Mouse (Mus musculus) liver, embryonic 11.5 days (tissue): Measurements from ENCODE around the gene Slc26a3. TPM values are rescaled to one million over a fixed set of nuclear protein-coding genes. Genes with fewer than 3 reads are reported as not detected.

Experiments
- ATAC-seq: fragments of 200-750 bp; cut with Nextera tagmentation; replicated peaks from 2 replicates; pipeline ENCODE4 v1.8.0; 2017; ENCODE audit warnings: moderate number of reproducible peaks, mild to moderate bottlenecking, moderate TSS enrichment, moderate library complexity; ENCODE audit not compliant: low FRiP score
- DNase-seq: peaks from one replicate; pipeline ENCODE4 v3.0.0-alpha.2; 2017; ENCODE audit warnings: low spot score
- H3K27ac ChIP-seq: fragments of 300-500 bp; sonication (generic); 2 replicates; pipeline ENCODE4 v1.5.1; 2014; ENCODE audit warnings: mild to moderate bottlenecking, low read depth, low read length, control low read depth
- H3K27me3 ChIP-seq: fragments of 300-500 bp; sonication (generic); replicated peaks from 2 replicates; pipeline ENCODE4 v1.6.1; 2014; ENCODE audit warnings: low read length, mixed read lengths; ENCODE audit not compliant: control insufficient read depth, insufficient read depth
- H3K36me3 ChIP-seq: fragments of 300-500 bp; sonication (generic); 2 replicates; pipeline ENCODE4 v1.6.1; 2014; ENCODE audit warnings: mild to moderate bottlenecking, low read length, moderate library complexity, mixed read lengths; ENCODE audit not compliant: control insufficient read depth, insufficient read depth
- H3K4me1 ChIP-seq: fragments of 300-500 bp; sonication (generic); replicated peaks from 2 replicates; pipeline ENCODE4 v1.6.1; 2014; ENCODE audit warnings: low read length, mixed read lengths; ENCODE audit not compliant: control insufficient read depth, insufficient read depth
- H3K4me2 ChIP-seq: fragments of 300-500 bp; sonication (generic); 2 replicates; pipeline ENCODE4 v1.6.1; 2014; ENCODE audit warnings: mild to moderate bottlenecking, control low read depth, moderate library complexity
- H3K4me3 ChIP-seq: fragments of 300-500 bp; sonication (generic); 2 replicates; pipeline ENCODE4 v1.5.1; 2014; ENCODE audit warnings: low read depth, low read length, control low read depth
- H3K9ac ChIP-seq: fragments of 300-500 bp; sonication (generic); 2 replicates; pipeline ENCODE4 v1.6.1; 2014; ENCODE audit warnings: low read depth, low read length, control low read depth
- H3K9me3 ChIP-seq: fragments of 300-500 bp; sonication (generic); 2 replicates; pipeline ENCODE4 v1.6.1; 2016; ENCODE audit warnings: low read length, inconsistent platforms, mixed read lengths; ENCODE audit not compliant: control insufficient read depth
- WGBS: fragments of 180-500 bp; shearing (Covaris S2); extraction: QIAGEN DNeasy Blood & Tissue Kit; methylation state at CpG from one replicate; pipeline ENCODE4 v1.1.7; 2014; 5-methylcytosine and 5-hydroxymethylcytosine counted together
- polyA plus RNA-seq: library from polyadenylated mRNA; unstranded; fragments of >200 nt; fragmentation: Nextera tagmentation; extraction: Ambion mirVana; gene quantifications from 2 replicates; pipeline ENCODE4 v1.2.1, GENCODE M21; 2014

Slc26a3 gene
- polyA plus RNA-seq, 1 experiment from 2014 or later: not detected

DNA sequence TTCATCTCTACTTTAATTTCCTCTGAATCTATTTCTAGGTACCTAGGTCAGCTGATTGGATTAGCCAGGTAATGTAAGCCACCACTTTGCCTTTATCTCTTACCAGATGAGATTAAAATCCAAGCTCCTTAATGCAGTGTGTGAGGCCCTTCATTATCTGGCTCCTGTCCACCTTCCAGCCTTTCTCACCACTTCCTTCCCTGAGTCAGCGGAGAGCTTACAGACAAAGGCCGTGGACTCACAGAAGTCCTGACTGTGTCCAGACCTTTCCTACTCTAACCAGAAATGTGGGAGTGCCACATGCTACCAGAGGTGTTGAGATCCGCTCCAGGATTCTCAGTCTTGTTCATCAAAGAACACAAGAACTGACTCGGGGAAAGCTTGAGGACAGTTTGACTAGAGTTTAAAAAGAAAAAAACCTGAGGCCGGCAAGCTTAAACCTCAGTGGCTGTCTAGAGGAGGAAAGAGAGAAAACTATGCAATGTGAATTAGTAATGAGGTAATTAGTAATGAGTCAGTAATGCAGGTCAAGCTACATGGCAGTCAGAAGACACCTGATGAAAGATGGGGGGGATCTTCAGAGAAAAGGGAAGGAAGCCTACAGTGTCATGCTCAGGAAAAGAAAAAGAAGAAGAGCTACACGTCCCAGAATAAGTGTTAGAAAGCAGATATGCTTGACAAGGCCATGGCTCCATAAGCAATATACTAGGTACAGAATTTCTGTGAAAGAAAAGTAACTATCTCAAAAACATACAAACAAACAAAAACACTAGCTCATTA lies 123.2 kb downstream of the Slc26a3 start:
- Histone ChIP-seq H3K4me3 (no peak overlapping the region), H3K27ac (no peak overlapping the region), H3K4me1 (no peaks in the 10 kb centered on the region), H3K9me3 (no peaks in the 10 kb centered on the region), H3K27me3 (no peaks in the 10 kb centered on the region), H3K9ac (no peak overlapping the region), H3K36me3 (no peaks in the 10 kb centered on the region), H3K4me2 (no peak overlapping the region)
- ATAC-seq: no peak
- WGBS: 47% methylated on average over 6 of the region's 6 CpGs
- DNase-seq: no peak

GRCm38 (mm10) chr12:31520119-31520518 lies 129.4 kb downstream of the Slc26a3 start:
- no peak for DNase-seq
- H3K4me1 ChIP-seq: no peaks in the 10 kb centered on the region
- ATAC-seq: no peak
- WGBS: 82% methylated on average over 6 of the region's 6 CpGs
- no peaks in the 10 kb centered on the region for H3K27me3 ChIP-seq
- H3K4me2 ChIP-seq: no peak overlapping the region
- H3K36me3 ChIP-seq: no peaks in the 10 kb centered on the region
- H3K4me3 ChIP-seq: no peak overlapping the region
- H3K9me3 ChIP-seq: no peaks in the 10 kb centered on the region
- H3K27ac ChIP-seq: no peak overlapping the region
- no peak overlapping the region for H3K9ac ChIP-seq

- ATAC-seq (no peak), DNase-seq (no peak)
- no peaks in the 10 kb centered on the region for H3K27me3 ChIP-seq
- no peak overlapping the region for H3K4me2 ChIP-seq
- H3K9ac ChIP-seq: no peak overlapping the region
- 70% methylated on average over 3 of the region's 3 CpGs for WGBS
- H3K27ac ChIP-seq: no peak overlapping the region
- no peaks in the 10 kb centered on the region for H3K9me3 ChIP-seq
- H3K36me3 ChIP-seq: no peaks in the 10 kb centered on the region
- H3K4me1 ChIP-seq: no peaks in the 10 kb centered on the region
- H3K4me3 ChIP-seq: no peak overlapping the region
These were observed 130.7 kb downstream of the Slc26a3 start for GRCm38 (mm10) chr12:31521371-31521770.

Other genes with a start within 250 kb of the Slc26a3 start
- gene Gm6993, start 150.1 kb upstream of the Slc26a3 start, polyA plus RNA-seq: not detected in 2 replicates
- 16.2 and 17.0 TPM in 2 replicates for gene Lamb1, start 125.6 kb upstream of the Slc26a3 start, polyA plus RNA-seq
- 139 and 157 TPM in 2 replicates for gene Dld, start 39.4 kb upstream of the Slc26a3 start, polyA plus RNA-seq
- gene Cbll1, start 108.7 kb downstream of the Slc26a3 start, polyA plus RNA-seq: 18.1 and 21.0 TPM in 2 replicates
- gene Slc26a4, start 169.1 kb downstream of the Slc26a3 start, polyA plus RNA-seq: 0.08 TPM in 1 of 2 replicates, not detected in the other
- 67.9 and 69.0 TPM in 2 replicates for gene Bcap29, start 243.8 kb downstream of the Slc26a3 start, polyA plus RNA-seq